In the genomic region with DNA sequence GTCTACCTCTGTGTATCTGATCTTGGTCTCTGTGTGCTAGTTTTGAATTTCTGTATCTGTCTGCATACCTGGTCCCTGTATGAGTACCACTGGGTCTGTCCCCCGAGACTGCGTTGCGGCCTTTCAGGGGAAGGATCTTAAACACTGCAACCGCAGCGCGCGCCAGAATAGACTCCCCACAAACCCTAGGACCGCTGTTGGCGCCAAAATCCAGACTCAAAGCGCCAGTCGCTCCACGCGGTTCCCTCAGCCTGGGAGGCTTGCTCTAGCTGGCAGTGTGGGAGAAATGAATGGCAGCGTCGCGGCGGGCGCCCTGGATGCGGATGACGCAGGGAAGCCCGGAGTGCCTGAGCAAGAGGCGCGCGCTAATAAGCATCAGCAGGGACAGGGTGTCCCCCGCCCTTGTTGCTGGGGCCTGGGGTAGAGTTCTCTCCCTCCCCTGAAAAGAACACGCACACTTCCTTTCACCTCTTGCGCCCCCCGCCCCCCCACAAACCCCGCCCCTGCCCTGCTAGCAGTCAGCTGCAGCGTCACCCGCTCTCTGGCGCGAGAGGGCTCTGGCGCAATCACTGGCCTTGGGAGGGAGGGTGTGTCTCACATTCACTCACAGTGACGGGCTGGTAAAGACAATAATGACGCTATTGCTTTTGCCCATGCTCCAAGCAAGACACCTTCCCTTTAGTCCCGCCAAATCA, we compare ENCODE assay signal across 8 mouse cellular contexts. TPM values are rescaled to one million over a fixed set of nuclear protein-coding genes. Genes with fewer than 3 reads are reported as not detected.
DNase-seq lines count a peak whose midpoint lies in the region; ATAC-seq lines count a peak whose summit lies in the region.

No protein-coding gene starts in this region.

- WGBS in hindbrain, embryonic 15.5 days, result under 1% methylated on average over 36 of the region's 37 CpGs

- H3K36me3 ChIP-seq in hindbrain, embryonic 15.5 days, result 0 out of 2 replicates have a peak, but pooled peaks cover 8% of the 10 kb centered on the region

- H3K4me1 ChIP-seq in hindbrain, embryonic 15.5 days (replicated peaks), result peaks cover 31% of the 10 kb centered on the region

- peak overlapping the region; percentile 93 for H3K27ac ChIP-seq in hindbrain, embryonic 15.5 days (replicated peaks)

- peak overlapping the region; percentile 89 for H3K9ac ChIP-seq in hindbrain, embryonic 15.5 days

- ATAC-seq in frontal cortex, adult (ENCODE audit: low TSS enrichment), result peak; percentile 48
- peak; percentile 76 for ATAC-seq in hindbrain, embryonic 15.5 days (ENCODE audit: low FRiP score, low read depth)
- ATAC-seq in megakaryocyte-erythroid progenitor cell, adult 5-6 weeks (replicated peaks; ENCODE audit: low FRiP score, low TSS enrichment, poor library complexity, severe bottlenecking), result 0 out of 2 replicates have a peak, but pooled peaks have one; percentile 3

- peak; percentile 66 for DNase-seq in ovary, adult 18-20 months (ENCODE audit: low spot score)
- DNase-seq in ovary, postnatal 10 days (ENCODE audit: low spot score), result no peak
- peak; percentile 73 for DNase-seq in cerebellum, adult 8-10 months
- peak; percentile 61 to 71 for DNase-seq in left cerebral cortex, postnatal 36 days (ENCODE audit: low spot score in 2 of 2)
- DNase-seq in right cerebral cortex, postnatal 4 days, result peak; percentile 66

- H3K9me3 ChIP-seq in hindbrain, embryonic 15.5 days, result no peaks in the 10 kb centered on the region

- H3K27me3 ChIP-seq in hindbrain, embryonic 15.5 days, result no peaks in the 10 kb centered on the region

- intact Hi-C loops in left cerebral cortex, postnatal 36 days (cut with DNase I), result no loop called here

- H3K4me2 ChIP-seq in hindbrain, embryonic 15.5 days, result peak overlapping the region; percentile 94

- peak overlapping the region; percentile 77 for H3K4me3 ChIP-seq in hindbrain, embryonic 15.5 days

RNA-seq across cellular contexts. Expression of gene Camk2n2, which starts 1.1 kb away (rescaled TPM):
- polyA plus RNA-seq in hindbrain, embryonic 15.5 days (2015; fragmentation: Nextera tagmentation; extraction: Ambion mirVana), result 42.6 and 43.0 TPM in 2 replicates
- 100 to 1,000 TPM; 166 to 199 TPM for total RNA-seq in left cerebral cortex, postnatal 36 days (2021)
- total RNA-seq in megakaryocyte-erythroid progenitor cell, adult 5-6 weeks (2014; fragmentation: Nextera tagmentation), result not detected in 2 replicates
- not detected in 2 replicates for total RNA-seq in megakaryocyte-erythroid progenitor cell, adult 5-6 weeks (2017)

RNA-seq across cellular contexts. Expression of gene Ece2, which starts 7.5 kb away (rescaled TPM):
- 15.1 and 18.1 TPM in 2 replicates for polyA plus RNA-seq in hindbrain, embryonic 15.5 days (2015; fragmentation: Nextera tagmentation; extraction: Ambion mirVana)
- 10 to 100 TPM; 19.4 to 28.5 TPM for total RNA-seq in left cerebral cortex, postnatal 36 days (2021)
- total RNA-seq in megakaryocyte-erythroid progenitor cell, adult 5-6 weeks (2014; fragmentation: Nextera tagmentation), result not detected in 2 replicates
- total RNA-seq in megakaryocyte-erythroid progenitor cell, adult 5-6 weeks (2017), result not detected in 2 replicates

RNA-seq across cellular contexts. Expression of gene Alg3, which starts 10.6 kb away (rescaled TPM):
- 36.5 and 46.2 TPM in 2 replicates for polyA plus RNA-seq in hindbrain, embryonic 15.5 days (2015; fragmentation: Nextera tagmentation; extraction: Ambion mirVana)
- 10 to 100 TPM; 14.5 to 14.6 TPM for total RNA-seq in left cerebral cortex, postnatal 36 days (2021)
- 28.7 and 36.6 TPM in 2 replicates for total RNA-seq in megakaryocyte-erythroid progenitor cell, adult 5-6 weeks (2014; fragmentation: Nextera tagmentation)
- total RNA-seq in megakaryocyte-erythroid progenitor cell, adult 5-6 weeks (2017), result 24.3 and 33.1 TPM in 2 replicates

RNA-seq across cellular contexts. Expression of gene Gm49333, which starts 10.7 kb away (rescaled TPM):
- not detected in 2 replicates for polyA plus RNA-seq in hindbrain, embryonic 15.5 days (2015; fragmentation: Nextera tagmentation; extraction: Ambion mirVana)
- total RNA-seq in left cerebral cortex, postnatal 36 days (2021), result not detected
- total RNA-seq in megakaryocyte-erythroid progenitor cell, adult 5-6 weeks (2014; fragmentation: Nextera tagmentation), result not detected in 2 replicates
- not detected in 2 replicates for total RNA-seq in megakaryocyte-erythroid progenitor cell, adult 5-6 weeks (2017)

RNA-seq across cellular contexts. Expression of gene Eef1akmt4, which starts 10.7 kb away (rescaled TPM):
- 10.7 and 11.0 TPM in 2 replicates for polyA plus RNA-seq in hindbrain, embryonic 15.5 days (2015; fragmentation: Nextera tagmentation; extraction: Ambion mirVana)
- total RNA-seq in left cerebral cortex, postnatal 36 days (2021), result 1 to 10 TPM; 1.4 to 2.0 TPM
- 13.3 and 32.7 TPM in 2 replicates for total RNA-seq in megakaryocyte-erythroid progenitor cell, adult 5-6 weeks (2014; fragmentation: Nextera tagmentation)
- 5.4 and 6.5 TPM in 2 replicates for total RNA-seq in megakaryocyte-erythroid progenitor cell, adult 5-6 weeks (2017)

Comparison
In these comparisons a context has a peak if more than half of its experiments do, and no peak if none do; other contexts are left out.
1. ATAC-seq: peak in every context shown above with its lines; median percentile 76 in hindbrain, embryonic 15.5 days; 48 in frontal cortex, adult; 3 in megakaryocyte-erythroid progenitor cell, adult 5-6 weeks.
2. RNA of gene Camk2n2, which starts 1.1 kb away (total RNA-seq): 166 to 199 TPM in left cerebral cortex, postnatal 36 days; not detected in megakaryocyte-erythroid progenitor cell, adult 5-6 weeks; every median in the first group is over 100 times any median in the second.
3. RNA of gene Ece2, which starts 7.5 kb away (total RNA-seq): 19.4 to 28.5 TPM in left cerebral cortex, postnatal 36 days; not detected in megakaryocyte-erythroid progenitor cell, adult 5-6 weeks; every median in the first group is over 10 times any median in the second.